Mouse (Mus musculus): ENCODE measurements around the gene Unk. TPM values are rescaled to one million over a fixed set of nuclear protein-coding genes. Genes with fewer than 3 reads are reported as not detected.
"Not testable (repeated sequence)": the region's sequence is repeated elsewhere in the genome, so short reads cannot be mapped to it uniquely, and the experiment has no call there.

Gene Unk
- polyA plus RNA-seq, 1 experiment = 14.5 TPM

- Histone ChIP-seq H3K27me3 (ENCODE audit: control insufficient read depth, insufficient read depth, insufficient read length) (no peaks in the 10 kb centered on the region), H3K79me2 (ENCODE audit: control insufficient read depth, insufficient read depth) (peaks cover 22% of the 10 kb centered on the region), H3K4me3 (ENCODE audit: insufficient read depth, poor library complexity, severe bottlenecking) (no peak overlapping the region), H3ac (ENCODE audit: control insufficient read depth, insufficient read length, low read depth) (no peak overlapping the region), H3K36me3 (ENCODE audit: control insufficient read depth, insufficient read depth) (peaks cover 7% of the 10 kb centered on the region), H3K79me3 (ENCODE audit: low read depth) (peaks cover 3% of the 10 kb centered on the region)
- no peak for TF ChIP-seq CTCF (IDR thresholded peaks at IDR 0.05; ENCODE audit: control insufficient read depth, insufficient read depth, insufficient read length)
- TF ChIP-seq MYOG (IDR thresholded peaks at IDR 0.05; ENCODE audit: control insufficient read depth, extremely low read depth, insufficient read length) = no peak
- no peak for TF ChIP-seq USF1 (IDR thresholded peaks at IDR 0.05; ENCODE audit: low read depth)
- no peak for TF ChIP-seq MYOD1 (IDR thresholded peaks at IDR 0.05; ENCODE audit: control insufficient read depth, insufficient read length, low read depth)
- TF ChIP-seq FOSL1 (IDR thresholded peaks at IDR 0.05; ENCODE audit: insufficient read depth, low read length, poor library complexity, severe bottlenecking) = no peak
- TF ChIP-seq CEBPB (IDR thresholded peaks at IDR 0.05; ENCODE audit: low read depth) = no peak
- no peak for TF ChIP-seq MAX (IDR thresholded peaks at IDR 0.05)
Measured at GRCm38 (mm10) chr11:116088741-116089394, 58.7 kb downstream of the Unk start.

- peaks cover 20% of the 10 kb centered on the region for H3K79me2 ChIP-seq (ENCODE audit: control insufficient read depth, insufficient read depth)
- TF ChIP-seq USF1 (IDR thresholded peaks at IDR 0.05; ENCODE audit: low read depth) (no peak), CTCF (IDR thresholded peaks at IDR 0.05; ENCODE audit: control insufficient read depth, insufficient read depth, insufficient read length) (no peak), MYOD1 (IDR thresholded peaks at IDR 0.05; ENCODE audit: control insufficient read depth, insufficient read length, low read depth) (no peak), FOSL1 (IDR thresholded peaks at IDR 0.05; ENCODE audit: insufficient read depth, low read length, poor library complexity, severe bottlenecking) (no peak)
- peaks cover 3% of the 10 kb centered on the region for H3K79me3 ChIP-seq (ENCODE audit: low read depth)
- H3K4me3 ChIP-seq (ENCODE audit: insufficient read depth, poor library complexity, severe bottlenecking) = no peak overlapping the region
- H3ac ChIP-seq (ENCODE audit: control insufficient read depth, insufficient read length, low read depth) = no peak overlapping the region
- H3K27me3 ChIP-seq (ENCODE audit: control insufficient read depth, insufficient read depth, insufficient read length) = no peaks in the 10 kb centered on the region
- H3K36me3 ChIP-seq (ENCODE audit: control insufficient read depth, insufficient read depth) = peaks cover 2% of the 10 kb centered on the region
Measured at GRCm38 (mm10) chr11:116089545-116089944, 59.4 kb downstream of the Unk start.

DNA sequence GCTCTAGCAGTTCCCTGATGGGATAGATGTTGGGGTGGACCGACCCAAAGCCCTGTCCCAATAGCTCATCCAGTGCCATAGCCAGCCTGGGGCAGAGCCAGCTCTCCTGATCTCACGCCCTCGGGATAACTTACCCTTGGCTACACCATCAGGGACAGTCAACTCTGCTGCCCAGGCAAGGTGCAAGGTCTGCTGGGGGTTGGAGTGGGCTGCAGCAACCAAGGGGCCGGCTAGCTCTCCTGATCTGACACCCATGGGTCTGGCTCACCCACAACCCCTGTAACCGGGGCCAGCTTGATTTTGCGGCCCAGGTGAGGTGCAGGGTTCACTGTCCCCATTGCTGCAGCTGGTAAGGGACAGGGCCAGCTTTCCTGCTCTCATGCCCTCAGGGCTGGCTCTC lies 61.5 kb downstream of the Unk start:
- Histone ChIP-seq H3K27me3 (ENCODE audit: control insufficient read depth, insufficient read depth, insufficient read length) (no peaks in the 10 kb centered on the region), H3K79me2 (ENCODE audit: control insufficient read depth, insufficient read depth) (no peaks in the 10 kb centered on the region), H3K79me3 (ENCODE audit: low read depth) (no peaks in the 10 kb centered on the region), H3K4me3 (ENCODE audit: insufficient read depth, poor library complexity, severe bottlenecking) (no peak overlapping the region), H3K36me3 (ENCODE audit: control insufficient read depth, insufficient read depth) (no peaks in the 10 kb centered on the region), H3ac (ENCODE audit: control insufficient read depth, insufficient read length, low read depth) (no peak overlapping the region)
- TF ChIP-seq USF1 (IDR thresholded peaks at IDR 0.05; ENCODE audit: low read depth) (no peak), CTCF (IDR thresholded peaks at IDR 0.05; ENCODE audit: control insufficient read depth, insufficient read depth, insufficient read length) (no peak), FOSL1 (IDR thresholded peaks at IDR 0.05; ENCODE audit: insufficient read depth, low read length, poor library complexity, severe bottlenecking) (no peak), MAX (IDR thresholded peaks at IDR 0.05) (no peak), MYOD1 (IDR thresholded peaks at IDR 0.05; ENCODE audit: control insufficient read depth, insufficient read length, low read depth) (no peak), MYOG (IDR thresholded peaks at IDR 0.05; ENCODE audit: control insufficient read depth, extremely low read depth, insufficient read length) (no peak), CEBPB (IDR thresholded peaks at IDR 0.05; ENCODE audit: low read depth) (no peak)

DNA sequence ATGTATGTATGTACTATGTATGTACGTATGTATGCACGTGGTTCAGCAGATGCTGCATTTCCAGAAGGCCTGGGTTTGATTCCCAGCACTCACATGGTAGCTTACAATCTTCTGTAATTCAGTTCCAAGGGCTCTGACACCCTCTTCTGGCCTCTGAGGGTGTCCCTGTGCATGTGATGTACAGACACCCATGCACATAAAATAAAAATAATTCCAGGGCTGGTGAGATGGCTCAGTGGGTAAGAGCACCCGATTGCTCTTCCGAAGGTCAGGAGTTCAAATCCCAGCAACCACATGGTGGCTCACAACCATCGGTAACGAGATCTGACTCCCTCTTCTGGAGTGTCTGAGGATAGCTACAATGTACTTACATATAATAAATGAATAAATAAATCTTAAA lies 62.8 kb downstream of the Unk start:
- not testable (repeated sequence) for H3K36me3 ChIP-seq (ENCODE audit: control insufficient read depth, insufficient read depth); H3K27me3 ChIP-seq (ENCODE audit: control insufficient read depth, insufficient read depth, insufficient read length); H3K79me2 ChIP-seq (ENCODE audit: control insufficient read depth, insufficient read depth); H3ac ChIP-seq (ENCODE audit: control insufficient read depth, insufficient read length, low read depth); H3K79me3 ChIP-seq (ENCODE audit: low read depth); H3K4me3 ChIP-seq (ENCODE audit: insufficient read depth, poor library complexity, severe bottlenecking)

DNA sequence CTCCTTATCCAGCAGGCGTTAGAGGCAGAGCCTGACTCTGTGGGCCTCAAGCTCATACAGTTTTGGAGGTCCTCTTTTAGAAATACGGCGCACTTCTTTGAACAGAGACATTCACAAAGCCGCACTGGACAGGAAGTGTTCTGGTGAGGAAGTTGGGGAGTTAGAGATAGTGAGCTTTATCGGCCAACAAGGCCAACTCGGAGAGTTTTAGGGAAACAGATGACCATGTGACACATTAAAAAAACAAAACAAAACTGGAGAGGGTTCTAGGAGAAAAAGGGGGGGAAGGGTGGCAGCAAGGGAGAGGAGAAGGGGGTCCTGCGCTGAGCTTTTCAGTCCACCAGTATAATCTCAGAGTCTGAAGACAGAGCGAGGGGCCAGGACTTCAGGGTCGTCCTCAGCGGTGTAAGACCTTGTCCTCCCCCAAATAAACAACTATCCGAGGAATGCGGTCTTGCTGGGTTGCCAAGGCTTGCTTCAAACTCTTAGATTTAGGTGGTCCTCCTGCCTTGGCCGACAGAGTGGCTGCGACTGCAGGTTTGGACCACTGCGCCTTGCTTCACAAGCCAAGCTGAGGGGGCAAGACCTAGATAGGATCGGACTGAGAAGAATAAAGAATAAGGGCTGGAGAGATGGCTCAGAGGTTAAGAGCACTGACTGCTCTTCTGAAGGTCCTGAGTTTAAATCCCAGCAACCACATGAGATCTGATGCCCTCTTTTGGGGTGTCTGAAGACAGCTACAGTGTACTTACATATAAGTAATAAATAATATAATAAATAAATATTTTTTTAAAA lies 63.8 kb downstream of the Unk start:
- Histone ChIP-seq H3K79me2 (ENCODE audit: control insufficient read depth, insufficient read depth) (no peaks in the 10 kb centered on the region), H3K27me3 (ENCODE audit: control insufficient read depth, insufficient read depth, insufficient read length) (no peaks in the 10 kb centered on the region), H3K36me3 (ENCODE audit: control insufficient read depth, insufficient read depth) (no peaks in the 10 kb centered on the region), H3ac (ENCODE audit: control insufficient read depth, insufficient read length, low read depth) (no peak overlapping the region), H3K4me3 (ENCODE audit: insufficient read depth, poor library complexity, severe bottlenecking) (no peak overlapping the region), H3K79me3 (ENCODE audit: low read depth) (no peaks in the 10 kb centered on the region)
- TF ChIP-seq MYOD1 (IDR thresholded peaks at IDR 0.05; ENCODE audit: control insufficient read depth, insufficient read length, low read depth) = no peak
- no peak for TF ChIP-seq FOSL1 (IDR thresholded peaks at IDR 0.05; ENCODE audit: insufficient read depth, low read length, poor library complexity, severe bottlenecking)
- TF ChIP-seq USF1 (IDR thresholded peaks at IDR 0.05; ENCODE audit: low read depth) = no peak
- no peak for TF ChIP-seq MAX (IDR thresholded peaks at IDR 0.05)
- TF ChIP-seq MYOG (IDR thresholded peaks at IDR 0.05; ENCODE audit: control insufficient read depth, extremely low read depth, insufficient read length) = no peak
- TF ChIP-seq CTCF (IDR thresholded peaks at IDR 0.05; ENCODE audit: control insufficient read depth, insufficient read depth, insufficient read length) = no peak
- TF ChIP-seq CEBPB (IDR thresholded peaks at IDR 0.05; ENCODE audit: low read depth) = no peak

DNA sequence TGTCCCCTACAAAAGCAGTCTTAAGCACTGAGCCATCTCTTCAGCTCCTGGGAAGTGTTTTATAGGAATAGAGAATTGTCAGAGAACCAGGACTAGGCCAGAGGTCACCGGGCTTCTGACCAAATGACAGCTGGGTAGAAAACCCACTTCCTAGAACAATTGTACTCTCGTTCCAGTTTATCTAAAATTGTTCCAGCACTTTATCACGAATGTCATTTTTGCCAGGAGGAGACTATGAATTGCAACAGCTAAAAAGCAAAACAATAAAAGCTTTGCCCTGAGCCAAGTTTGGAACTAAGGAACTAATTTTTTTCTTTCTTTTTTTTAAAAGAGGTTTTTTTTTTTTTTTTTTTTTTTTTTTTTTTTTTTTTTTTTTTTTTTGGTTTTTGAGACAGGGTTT lies 65.5 kb downstream of the Unk start:
- Histone ChIP-seq H3K4me3 (ENCODE audit: insufficient read depth, poor library complexity, severe bottlenecking) (no peak overlapping the region), H3K79me2 (ENCODE audit: control insufficient read depth, insufficient read depth) (no peaks in the 10 kb centered on the region), H3K36me3 (ENCODE audit: control insufficient read depth, insufficient read depth) (no peaks in the 10 kb centered on the region), H3ac (ENCODE audit: control insufficient read depth, insufficient read length, low read depth) (no peak overlapping the region), H3K27me3 (ENCODE audit: control insufficient read depth, insufficient read depth, insufficient read length) (no peaks in the 10 kb centered on the region), H3K79me3 (ENCODE audit: low read depth) (no peaks in the 10 kb centered on the region)
- no peak for TF ChIP-seq CTCF (IDR thresholded peaks at IDR 0.05; ENCODE audit: control insufficient read depth, insufficient read depth, insufficient read length)
- no peak for TF ChIP-seq MYOD1 (IDR thresholded peaks at IDR 0.05; ENCODE audit: control insufficient read depth, insufficient read length, low read depth)
- TF ChIP-seq MAX (IDR thresholded peaks at IDR 0.05) = no peak
- TF ChIP-seq USF1 (IDR thresholded peaks at IDR 0.05; ENCODE audit: low read depth) = no peak
- no peak for TF ChIP-seq FOSL1 (IDR thresholded peaks at IDR 0.05; ENCODE audit: insufficient read depth, low read length, poor library complexity, severe bottlenecking)
- no peak for TF ChIP-seq CEBPB (IDR thresholded peaks at IDR 0.05; ENCODE audit: low read depth)
- TF ChIP-seq MYOG (IDR thresholded peaks at IDR 0.05; ENCODE audit: control insufficient read depth, extremely low read depth, insufficient read length) = no peak

Measured in C2C12 (cell line).